Mouse (Mus musculus) intestine, postnatal 0 days (tissue): ENCODE results near the gene Nppb. TPM values are rescaled to one million over a fixed set of nuclear protein-coding genes. Genes with fewer than 3 reads are reported as not detected.

Source experiments
- ATAC-seq: fragments of 200-750 bp; cut with Nextera tagmentation; 2 replicates; pipeline ENCODE4 v1.8.0; 2017; ENCODE audit warnings: mild to moderate bottlenecking, moderate TSS enrichment, moderate library complexity
- H3K27ac ChIP-seq: fragments of 300-500 bp; sonication (generic); 2 replicates; pipeline ENCODE4 v1.5.1; 2014; ENCODE audit warnings: mild to moderate bottlenecking, low read depth, low read length, moderate library complexity
- H3K27me3 ChIP-seq: fragments of 300-500 bp; sonication (generic); replicated peaks from 2 replicates; pipeline ENCODE4 v1.6.1; 2014; ENCODE audit warnings: low read length, mixed read lengths; ENCODE audit not compliant: control insufficient read depth, insufficient read depth
- H3K36me3 ChIP-seq: fragments of 300-500 bp; sonication (generic); 2 replicates; pipeline ENCODE4 v1.6.1; 2014; ENCODE audit warnings: mild to moderate bottlenecking, moderate library complexity; ENCODE audit not compliant: control insufficient read depth, insufficient read depth
- H3K4me1 ChIP-seq: fragments of 300-500 bp; sonication (generic); replicated peaks from 2 replicates; pipeline ENCODE4 v1.6.1; 2014; ENCODE audit warnings: antibody characterized with exemption, low read length, mixed read lengths; ENCODE audit not compliant: control insufficient read depth, insufficient read depth
- H3K4me2 ChIP-seq: fragments of 300-500 bp; sonication (generic); replicated peaks from 2 replicates; pipeline ENCODE4 v1.6.1; 2014; ENCODE audit warnings: low read depth, mild to moderate bottlenecking, moderate library complexity
- H3K4me3 ChIP-seq: fragments of 300-500 bp; sonication (generic); 2 replicates; pipeline ENCODE4 v1.5.1; 2014; ENCODE audit warnings: low read depth, low read length
- H3K9ac ChIP-seq: fragments of 300-500 bp; sonication (generic); 2 replicates; pipeline ENCODE4 v1.6.1; 2014; ENCODE audit warnings: mild to moderate bottlenecking, low read depth, low read length
- H3K9me3 ChIP-seq: fragments of 300-500 bp; sonication (generic); 2 replicates; pipeline ENCODE4 v1.6.1; 2016; ENCODE audit warnings: mixed run types; ENCODE audit not compliant: control insufficient read depth
- CTCF ChIP-seq: sonication (generic); IDR thresholded peaks from 2 replicates; pipeline ENCODE4 v1.5.1; 2016; ENCODE audit warnings: low read depth, mild to moderate bottlenecking, control low read depth, antibody characterized with exemption, moderate library complexity
- WGBS: fragments of 180-500 bp; shearing (Covaris S2); extraction: QIAGEN DNeasy Blood & Tissue Kit; methylation state at CpG from one replicate; pipeline ENCODE4 v1.1.7; 2014; 5-methylcytosine and 5-hydroxymethylcytosine counted together
- polyA plus RNA-seq: library from polyadenylated mRNA; unstranded; fragments of >200 nt; fragmentation: Nextera tagmentation; extraction: Ambion mirVana; gene quantifications from 2 replicates; pipeline ENCODE4 v1.2.1, GENCODE M21; 2015

Gene Nppb
- polyA plus RNA-seq, 1 experiment from 2014 or later = not detected

GRCm38 (mm10) chr4:148024003-148024402 is 38.4 kb downstream of the Nppb start:
- Histone ChIP-seq H3K4me3 (no peak overlapping the region), H3K36me3 (peaks cover 54% of the 10 kb centered on the region), H3K9me3 (no peaks in the 10 kb centered on the region), H3K9ac (no peak overlapping the region), H3K4me1 (no peaks in the 10 kb centered on the region), H3K27me3 (no peaks in the 10 kb centered on the region), H3K27ac (0 out of 2 replicates have a peak overlapping the region, but pooled peaks have one; percentile 0), H3K4me2 (no peak overlapping the region)
- ATAC-seq = no peak
- TF ChIP-seq CTCF = no peak
- 88% methylated on average over 3 of the region's 3 CpGs for WGBS

GRCm38 (mm10) chr4:148029297-148029696 is 43.7 kb downstream of the Nppb start:
- H3K27me3 ChIP-seq = no peaks in the 10 kb centered on the region
- TF ChIP-seq CTCF = no peak
- H3K9me3 ChIP-seq = no peaks in the 10 kb centered on the region
- H3K27ac ChIP-seq = no peak overlapping the region
- peaks cover 34% of the 10 kb centered on the region for H3K36me3 ChIP-seq
- H3K4me3 ChIP-seq = no peak overlapping the region
- H3K4me1 ChIP-seq = no peaks in the 10 kb centered on the region
- no peak overlapping the region for H3K9ac ChIP-seq
- no peak overlapping the region for H3K4me2 ChIP-seq
- 91% methylated on average over 7 of the region's 7 CpGs for WGBS
- no peak for ATAC-seq

GRCm38 (mm10) chr4:148030506-148030905 is 44.9 kb downstream of the Nppb start:
- ATAC-seq = no peak
- H3K9me3 ChIP-seq = no peaks in the 10 kb centered on the region
- H3K4me1 ChIP-seq = no peaks in the 10 kb centered on the region
- no peaks in the 10 kb centered on the region for H3K27me3 ChIP-seq
- H3K27ac ChIP-seq = no peak overlapping the region
- H3K9ac ChIP-seq = no peak overlapping the region
- no peak overlapping the region for H3K4me3 ChIP-seq
- H3K36me3 ChIP-seq = peaks cover 22% of the 10 kb centered on the region
- WGBS = 87% methylated on average over 5 of the region's 5 CpGs
- TF ChIP-seq CTCF = no peak
- H3K4me2 ChIP-seq = no peak overlapping the region

- Histone ChIP-seq H3K27ac (no peak overlapping the region), H3K27me3 (no peaks in the 10 kb centered on the region), H3K9ac (no peak overlapping the region), H3K9me3 (no peaks in the 10 kb centered on the region), H3K4me3 (no peak overlapping the region), H3K4me2 (no peak overlapping the region), H3K4me1 (peaks cover 4% of the 10 kb centered on the region; the same call in 1 of the 2 replicates), H3K36me3 (peaks cover 6% of the 10 kb centered on the region; the same call in 1 of the 2 replicates)
- 85% methylated on average over 7 of the region's 7 CpGs for WGBS
- TF ChIP-seq CTCF = no peak
- no peak for ATAC-seq
Observed at GRCm38 (mm10) chr4:148033858-148034410, 48.3 kb downstream of the Nppb start.

GRCm38 (mm10) chr4:148035440-148035839 is 49.9 kb downstream of the Nppb start:
- no peak overlapping the region for H3K9ac ChIP-seq
- no peak for ATAC-seq
- H3K9me3 ChIP-seq = no peaks in the 10 kb centered on the region
- WGBS = 76% methylated on average over 3 of the region's 3 CpGs
- no peaks in the 10 kb centered on the region for H3K36me3 ChIP-seq
- no peak overlapping the region for H3K4me2 ChIP-seq
- H3K4me3 ChIP-seq = no peak overlapping the region
- no peak for TF ChIP-seq CTCF
- H3K27ac ChIP-seq = no peak overlapping the region
- H3K27me3 ChIP-seq = no peaks in the 10 kb centered on the region
- peaks cover 10% of the 10 kb centered on the region; the same call in 1 of the 2 replicates for H3K4me1 ChIP-seq

Other genes starting within 250 kb of the Nppb start
- 16.2 and 17.9 TPM in 2 replicates for gene Zfp984, start 176.0 kb upstream of the Nppb start, polyA plus RNA-seq
- gene Zfp933, start 137.4 kb upstream of the Nppb start, polyA plus RNA-seq = 3.4 and 3.6 TPM in 2 replicates
- 10.0 and 13.3 TPM in 2 replicates for gene Miip, start 117.0 kb upstream of the Nppb start, polyA plus RNA-seq
- gene Fv1, start 116.8 kb upstream of the Nppb start, polyA plus RNA-seq = 1.3 and 1.8 TPM in 2 replicates
- gene Mfn2, start 81.1 kb upstream of the Nppb start, polyA plus RNA-seq = 44.2 and 46.9 TPM in 2 replicates
- 28.0 and 28.8 TPM in 2 replicates for gene Plod1, start 49.0 kb upstream of the Nppb start, polyA plus RNA-seq
- gene 2510039O18Rik, start 44.9 kb upstream of the Nppb start, polyA plus RNA-seq = 25.7 and 26.3 TPM in 2 replicates
- 1.4 TPM in 2 replicates for gene Nppa, start 14.9 kb downstream of the Nppb start, polyA plus RNA-seq
- 2.5 and 3.1 TPM in 2 replicates for gene Clcn6, start 53.0 kb downstream of the Nppb start, polyA plus RNA-seq
- gene Mthfr, start 53.3 kb downstream of the Nppb start, polyA plus RNA-seq = 11.7 and 12.6 TPM in 2 replicates
- 27.7 and 31.3 TPM in 2 replicates for gene Agtrap, start 102.2 kb downstream of the Nppb start, polyA plus RNA-seq
- gene Mad2l2, start 144.6 kb downstream of the Nppb start, polyA plus RNA-seq = 22.6 and 24.9 TPM in 2 replicates
- gene Draxin, start 144.9 kb downstream of the Nppb start, polyA plus RNA-seq = 0.03 and 0.05 TPM in 2 replicates
- gene Fbxo6, start 166.4 kb downstream of the Nppb start, polyA plus RNA-seq = 55.4 and 60.6 TPM in 2 replicates
- gene Fbxo44, start 174.7 kb downstream of the Nppb start, polyA plus RNA-seq = 7.7 and 9.3 TPM in 2 replicates
- gene Fbxo2, start 174.8 kb downstream of the Nppb start, polyA plus RNA-seq = 0.44 and 0.76 TPM in 2 replicates